Mouse (Mus musculus): Measurements from ENCODE around the gene C2cd4c. TPM values are rescaled to one million over a fixed set of nuclear protein-coding genes. Genes with fewer than 3 reads are reported as not detected.
A peak's percentile ranks its signal among the peaks of the same experiment; 100 is the strongest.

C2cd4c gene
- polyA plus RNA-seq, 1 experiment from 2014 or later: 0.06 TPM

- no peak overlapping the region for H3K9ac ChIP-seq
- no peaks in the 10 kb centered on the region for H3K9me3 ChIP-seq
- H3K27ac ChIP-seq: no peak overlapping the region
- H3K4me3 ChIP-seq (replicated peaks): no peak overlapping the region
- peaks cover 5% of the 10 kb centered on the region; the same call in 1 of the 2 replicates for H3K27me3 ChIP-seq (replicated peaks)
- H3K4me2 ChIP-seq (replicated peaks): no peak overlapping the region
- ATAC-seq: no peak
- H3K36me3 ChIP-seq: no peaks in the 10 kb centered on the region
- H3K4me1 ChIP-seq (replicated peaks): peaks cover 1% of the 10 kb centered on the region
- 81% methylated on average over 17 of the region's 17 CpGs for WGBS
These were observed 19.4 kb upstream of the C2cd4c start for GRCm38 (mm10) chr10:79633006-79633777.

- no peak for ATAC-seq
- no peak overlapping the region for H3K4me3 ChIP-seq (replicated peaks)
- 82% methylated on average over 4 of the region's 4 CpGs for WGBS
- no peaks in the 10 kb centered on the region; the same call in 1 of the 2 replicates for H3K27me3 ChIP-seq (replicated peaks)
- no peak overlapping the region for H3K27ac ChIP-seq
- H3K9ac ChIP-seq: no peak overlapping the region
- H3K9me3 ChIP-seq: no peaks in the 10 kb centered on the region
- no peak overlapping the region for H3K4me2 ChIP-seq (replicated peaks)
- no peaks in the 10 kb centered on the region for H3K36me3 ChIP-seq
- H3K4me1 ChIP-seq (replicated peaks): no peaks in the 10 kb centered on the region
These were observed 17.6 kb upstream of the C2cd4c start for GRCm38 (mm10) chr10:79631432-79631831.

GRCm38 (mm10) chr10:79628377-79628776, 14.6 kb upstream of the C2cd4c start:
- Histone ChIP-seq H3K36me3 (no peaks in the 10 kb centered on the region), H3K4me3 (replicated peaks) (no peak overlapping the region), H3K4me1 (replicated peaks) (no peaks in the 10 kb centered on the region), H3K9me3 (no peaks in the 10 kb centered on the region), H3K9ac (no peak overlapping the region), H3K27me3 (replicated peaks) (no peaks in the 10 kb centered on the region), H3K27ac (no peak overlapping the region), H3K4me2 (replicated peaks) (no peak overlapping the region)
- ATAC-seq: no peak
- 81% methylated on average over 5 of the region's 5 CpGs for WGBS

GRCm38 (mm10) chr10:79626156-79626555, 12.3 kb upstream of the C2cd4c start:
- Histone ChIP-seq H3K27me3 (replicated peaks) (no peaks in the 10 kb centered on the region), H3K4me3 (replicated peaks) (no peak overlapping the region), H3K9me3 (no peaks in the 10 kb centered on the region), H3K27ac (no peak overlapping the region), H3K4me2 (replicated peaks) (no peak overlapping the region), H3K4me1 (replicated peaks) (no peaks in the 10 kb centered on the region), H3K36me3 (no peaks in the 10 kb centered on the region), H3K9ac (no peak overlapping the region)
- ATAC-seq: no peak
- 82% methylated on average over 10 of the region's 10 CpGs for WGBS

GRCm38 (mm10) chr10:79625398-79625797, 11.6 kb upstream of the C2cd4c start:
- H3K4me3 ChIP-seq (replicated peaks): no peak overlapping the region
- ATAC-seq: no peak
- H3K4me1 ChIP-seq (replicated peaks): no peaks in the 10 kb centered on the region
- no peaks in the 10 kb centered on the region for H3K36me3 ChIP-seq
- no peaks in the 10 kb centered on the region for H3K9me3 ChIP-seq
- H3K9ac ChIP-seq: no peak overlapping the region
- H3K27ac ChIP-seq: no peak overlapping the region
- no peak overlapping the region for H3K4me2 ChIP-seq (replicated peaks)
- H3K27me3 ChIP-seq (replicated peaks): no peaks in the 10 kb centered on the region
- 75% methylated on average over 9 of the region's 9 CpGs for WGBS

- 76% methylated on average over 12 of the region's 12 CpGs for WGBS
- Histone ChIP-seq H3K27me3 (replicated peaks) (no peaks in the 10 kb centered on the region), H3K4me1 (replicated peaks) (no peaks in the 10 kb centered on the region), H3K9ac (no peak overlapping the region), H3K4me3 (replicated peaks) (no peak overlapping the region), H3K27ac (no peak overlapping the region), H3K36me3 (no peaks in the 10 kb centered on the region), H3K9me3 (no peaks in the 10 kb centered on the region), H3K4me2 (replicated peaks) (no peak overlapping the region)
- no peak for ATAC-seq
These were observed 10.1 kb upstream of the C2cd4c start for GRCm38 (mm10) chr10:79623950-79624349.

GRCm38 (mm10) chr10:79616376-79616775, 2.6 kb upstream of the C2cd4c start:
- Histone ChIP-seq H3K27me3 (replicated peaks) (peaks cover 20% of the 10 kb centered on the region), H3K4me1 (replicated peaks) (peaks cover 26% of the 10 kb centered on the region), H3K4me3 (replicated peaks) (no peak overlapping the region), H3K36me3 (no peaks in the 10 kb centered on the region), H3K9ac (no peak overlapping the region), H3K9me3 (no peaks in the 10 kb centered on the region), H3K27ac (no peak overlapping the region), H3K4me2 (replicated peaks) (no peak overlapping the region)
- ATAC-seq: no peak
- 89% methylated on average over 5 of the region's 5 CpGs for WGBS

GRCm38 (mm10) chr10:79615860-79616259, 2.0 kb upstream of the C2cd4c start:
- H3K9ac ChIP-seq: no peak overlapping the region
- H3K4me1 ChIP-seq (replicated peaks): peaks cover 26% of the 10 kb centered on the region
- H3K27me3 ChIP-seq (replicated peaks): peaks cover 23% of the 10 kb centered on the region
- H3K36me3 ChIP-seq: no peaks in the 10 kb centered on the region
- peak; percentile 28 for ATAC-seq
- H3K27ac ChIP-seq: no peak overlapping the region
- no peaks in the 10 kb centered on the region for H3K9me3 ChIP-seq
- H3K4me3 ChIP-seq (replicated peaks): no peak overlapping the region
- 11% methylated on average over 8 of the region's 8 CpGs for WGBS
- peak overlapping the region; percentile 26; the same call in 1 of the 2 replicates for H3K4me2 ChIP-seq (replicated peaks)

- H3K27me3 ChIP-seq (replicated peaks): peaks cover 23% of the 10 kb centered on the region
- no peak overlapping the region for H3K27ac ChIP-seq
- peaks cover 26% of the 10 kb centered on the region for H3K4me1 ChIP-seq (replicated peaks)
- peak overlapping the region; percentile 98 for H3K4me2 ChIP-seq (replicated peaks)
- H3K36me3 ChIP-seq: no peaks in the 10 kb centered on the region
- H3K4me3 ChIP-seq (replicated peaks): peak overlapping the region; percentile 59
- H3K9me3 ChIP-seq: no peaks in the 10 kb centered on the region
- ATAC-seq: no peak
- 90% methylated on average over 1 of the region's 1 CpGs for WGBS
- H3K9ac ChIP-seq: 0 out of 2 replicates have a peak overlapping the region, but pooled peaks have one; percentile 56
These were observed 449 bp upstream of the C2cd4c start for GRCm38 (mm10) chr10:79614305-79614643.

- ATAC-seq: no peak
- peak overlapping the region; percentile 23; the same call in 1 of the 2 replicates for H3K9ac ChIP-seq
- peaks cover 29% of the 10 kb centered on the region for H3K4me1 ChIP-seq (replicated peaks)
- H3K9me3 ChIP-seq: no peaks in the 10 kb centered on the region
- no peaks in the 10 kb centered on the region for H3K36me3 ChIP-seq
- H3K27me3 ChIP-seq (replicated peaks): peaks cover 23% of the 10 kb centered on the region
- peak overlapping the region; percentile 9; the same call in 1 of the 2 replicates for H3K4me3 ChIP-seq (replicated peaks)
- H3K27ac ChIP-seq: no peak overlapping the region
- WGBS: 23% methylated on average over 51 of the region's 51 CpGs
- peak overlapping the region; percentile 98 for H3K4me2 ChIP-seq (replicated peaks)
These were observed 1.4 kb downstream of the C2cd4c start for GRCm38 (mm10) chr10:79612192-79613135.

- WGBS: 33% methylated on average over 5 of the region's 5 CpGs
- Histone ChIP-seq H3K4me2 (replicated peaks) (no peak overlapping the region), H3K9me3 (no peaks in the 10 kb centered on the region), H3K4me1 (replicated peaks) (peaks cover 29% of the 10 kb centered on the region), H3K27ac (no peak overlapping the region), H3K27me3 (replicated peaks) (peaks cover 23% of the 10 kb centered on the region), H3K9ac (no peak overlapping the region), H3K4me3 (replicated peaks) (no peak overlapping the region), H3K36me3 (no peaks in the 10 kb centered on the region)
- ATAC-seq: no peak
These were observed 2.5 kb downstream of the C2cd4c start for GRCm38 (mm10) chr10:79611296-79611695.

- H3K4me1 ChIP-seq (replicated peaks): peaks cover 29% of the 10 kb centered on the region
- no peaks in the 10 kb centered on the region for H3K9me3 ChIP-seq
- H3K27me3 ChIP-seq (replicated peaks): peaks cover 23% of the 10 kb centered on the region
- H3K4me3 ChIP-seq (replicated peaks): no peak overlapping the region
- no peak for ATAC-seq
- no peak overlapping the region for H3K9ac ChIP-seq
- no peaks in the 10 kb centered on the region for H3K36me3 ChIP-seq
- no peak overlapping the region for H3K27ac ChIP-seq
- 72% methylated on average over 3 of the region's 3 CpGs for WGBS
- no peak overlapping the region for H3K4me2 ChIP-seq (replicated peaks)
These were observed 4.5 kb downstream of the C2cd4c start for GRCm38 (mm10) chr10:79609276-79609675.
